Mouse (Mus musculus): ENCODE measurements around the gene Serpinb6b. TPM values are rescaled to one million over a fixed set of nuclear protein-coding genes. Genes with fewer than 3 reads are reported as not detected.

Serpinb6b gene
- polyA plus RNA-seq, 1 experiment from 2014 or later = 0.92 TPM

- Histone ChIP-seq H3K9ac (no peak overlapping the region), H3K9me3 (no peaks in the 10 kb centered on the region), H3K4me2 (replicated peaks) (no peak overlapping the region), H3K27ac (no peak overlapping the region), H3K4me3 (no peak overlapping the region), H3K27me3 (no peaks in the 10 kb centered on the region), H3K4me1 (no peaks in the 10 kb centered on the region), H3K36me3 (no peaks in the 10 kb centered on the region)
- 79% methylated on average over 1 of the region's 1 CpGs for WGBS
- ATAC-seq (ENCODE audit: low FRiP score, low read depth) = no peak
Observed at GRCm38 (mm10) chr13:33022371-33022770, 57.4 kb downstream of the Serpinb6b start.

- 70% methylated on average over 1 of the region's 1 CpGs for WGBS
- Histone ChIP-seq H3K9ac (no peak overlapping the region), H3K36me3 (no peaks in the 10 kb centered on the region), H3K27me3 (no peaks in the 10 kb centered on the region), H3K4me1 (no peaks in the 10 kb centered on the region), H3K4me3 (no peak overlapping the region), H3K9me3 (no peaks in the 10 kb centered on the region), H3K27ac (no peak overlapping the region), H3K4me2 (replicated peaks) (no peak overlapping the region)
- ATAC-seq (ENCODE audit: low FRiP score, low read depth) = no peak
Observed at GRCm38 (mm10) chr13:33026427-33027057, 61.5 kb downstream of the Serpinb6b start.

GRCm38 (mm10) chr13:33027244-33027643 lies 62.2 kb downstream of the Serpinb6b start, which contains the start of gene Serpinb9b:
Gene Serpinb9b (plus strand): TSS chr13:33027416.
- no peaks in the 10 kb centered on the region for H3K36me3 ChIP-seq
- H3K27me3 ChIP-seq = no peaks in the 10 kb centered on the region
- WGBS = 72% methylated on average over 2 of the region's 2 CpGs
- no peak within 1 kb of the TSS for H3K27ac ChIP-seq
- H3K9ac ChIP-seq = no peak within 1 kb of the TSS
- ATAC-seq (ENCODE audit: low FRiP score, low read depth) = no peak
- no peaks in the 10 kb centered on the region for H3K4me1 ChIP-seq
- no peak within 1 kb of the TSS for H3K4me3 ChIP-seq
- H3K9me3 ChIP-seq = no peaks in the 10 kb centered on the region
- H3K4me2 ChIP-seq (replicated peaks) = no peak within 1 kb of the TSS

- H3K27ac ChIP-seq = no peak overlapping the region
- H3K4me1 ChIP-seq = no peaks in the 10 kb centered on the region
- no peaks in the 10 kb centered on the region for H3K9me3 ChIP-seq
- H3K4me3 ChIP-seq = no peak overlapping the region
- H3K4me2 ChIP-seq (replicated peaks) = no peak overlapping the region
- H3K27me3 ChIP-seq = no peaks in the 10 kb centered on the region
- H3K36me3 ChIP-seq = no peaks in the 10 kb centered on the region
- 18% methylated on average over 2 of the region's 2 CpGs for WGBS
- H3K9ac ChIP-seq = no peak overlapping the region
- no peak for ATAC-seq (ENCODE audit: low FRiP score, low read depth)
Observed at GRCm38 (mm10) chr13:33028146-33028545, 63.1 kb downstream of the Serpinb6b start.

- WGBS = 55% methylated on average over 2 of the region's 2 CpGs
- Histone ChIP-seq H3K27me3 (no peaks in the 10 kb centered on the region), H3K9me3 (no peaks in the 10 kb centered on the region), H3K4me3 (no peak overlapping the region), H3K9ac (no peak overlapping the region), H3K36me3 (no peaks in the 10 kb centered on the region), H3K4me1 (no peaks in the 10 kb centered on the region), H3K4me2 (replicated peaks) (no peak overlapping the region), H3K27ac (no peak overlapping the region)
- no peak for ATAC-seq (ENCODE audit: low FRiP score, low read depth)
Observed at GRCm38 (mm10) chr13:33028550-33028949, 63.5 kb downstream of the Serpinb6b start.

Other genes with a start within 250 kb of the Serpinb6b start
- gene Mylk4, start 181.3 kb upstream of the Serpinb6b start, polyA plus RNA-seq (2015; fragmentation: Nextera tagmentation; extraction: Ambion mirVana) = 4.7 and 5.1 TPM in 2 replicates
- 23.7 and 24.1 TPM in 2 replicates for gene Wrnip1, start 163.2 kb upstream of the Serpinb6b start, polyA plus RNA-seq (2015; fragmentation: Nextera tagmentation; extraction: Ambion mirVana)
- not detected in 2 replicates for gene D930007J09Rik, start 162.4 kb upstream of the Serpinb6b start, polyA plus RNA-seq (2015; fragmentation: Nextera tagmentation; extraction: Ambion mirVana)
- gene Serpinb1a, start 114.0 kb upstream of the Serpinb6b start, polyA plus RNA-seq (2015; fragmentation: Nextera tagmentation; extraction: Ambion mirVana) = 5.4 and 7.0 TPM in 2 replicates
- not detected in 2 replicates for gene Serpinb1c, start 67.0 kb upstream of the Serpinb6b start, polyA plus RNA-seq (2015; fragmentation: Nextera tagmentation; extraction: Ambion mirVana)
- 3.1 and 3.3 TPM in 2 replicates for gene Serpinb9, start 38.0 kb downstream of the Serpinb6b start, polyA plus RNA-seq (2015; fragmentation: Nextera tagmentation; extraction: Ambion mirVana)
- gene Serpinb9b, start 62.2 kb downstream of the Serpinb6b start, polyA plus RNA-seq (2015; fragmentation: Nextera tagmentation; extraction: Ambion mirVana) = not detected in 2 replicates
- 0.17 and 0.49 TPM in 2 replicates for gene Serpinb1b, start 113.4 kb downstream of the Serpinb6b start, polyA plus RNA-seq (2015; fragmentation: Nextera tagmentation; extraction: Ambion mirVana)
- gene Serpinb9c, start 194.5 kb downstream of the Serpinb6b start, polyA plus RNA-seq (2015; fragmentation: Nextera tagmentation; extraction: Ambion mirVana) = not detected in 2 replicates
- gene Serpinb9d, start 227.8 kb downstream of the Serpinb6b start, polyA plus RNA-seq (2015; fragmentation: Nextera tagmentation; extraction: Ambion mirVana) = not detected in 2 replicates